Mouse (Mus musculus): ENCODE results near the gene Fsd1. TPM values are rescaled to one million over a fixed set of nuclear protein-coding genes. Genes with fewer than 3 reads are reported as not detected.
"Not testable (repeated sequence)": the region's sequence is repeated elsewhere in the genome, so short reads cannot be mapped to it uniquely, and the experiment has no call there.

The Fsd1 gene
- 106 and 113 TPM in 2 replicates for total RNA-seq (2014; rRNA removed)
- 162 and 169 TPM in 2 replicates for polyA plus RNA-seq (2015; fragmentation: Nextera tagmentation; extraction: Ambion mirVana)

DNA sequence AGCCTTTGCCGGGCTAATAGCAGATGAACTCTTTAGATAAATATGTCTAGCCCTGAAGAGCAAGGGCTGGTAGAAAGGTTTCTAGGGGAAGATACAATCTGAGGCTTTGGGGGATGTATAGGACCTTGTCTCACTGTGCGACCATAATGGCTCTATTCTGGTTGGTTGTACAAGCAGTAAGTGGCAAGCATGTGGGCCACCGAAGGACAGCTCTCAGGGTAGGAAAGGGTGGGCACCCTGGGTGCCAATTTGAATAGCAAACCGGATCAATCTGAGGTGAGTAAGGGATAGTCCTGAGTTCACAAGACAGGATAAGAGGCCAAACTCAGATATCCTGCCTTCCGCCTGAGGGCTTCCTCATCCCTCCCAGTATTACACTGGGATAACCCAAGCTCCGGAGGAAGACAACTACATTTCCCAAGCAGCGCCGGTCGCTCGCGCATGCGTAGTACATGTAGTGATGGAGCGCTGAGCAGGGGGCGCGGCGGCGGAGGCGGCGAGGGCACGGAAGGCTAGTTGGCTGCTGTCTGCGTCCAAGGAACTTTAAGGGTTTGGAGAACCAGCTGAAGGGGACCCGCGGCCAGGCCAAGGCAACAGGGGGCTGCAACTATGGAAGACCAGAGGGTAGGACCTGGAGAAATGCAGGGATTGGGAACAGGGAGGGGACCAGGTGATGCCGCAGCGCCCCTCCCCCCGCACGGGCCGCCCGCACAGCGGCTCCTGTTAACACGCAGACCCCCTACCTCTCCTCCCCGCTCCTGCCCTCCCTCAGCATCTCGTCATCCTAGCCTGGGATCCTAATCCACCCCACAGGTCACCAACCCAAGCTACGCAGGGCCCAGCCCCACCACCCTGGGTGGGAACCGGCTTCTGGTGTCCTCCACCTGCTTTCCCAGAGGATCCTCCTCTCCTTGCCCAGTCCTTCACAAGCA is at the start of gene Fsd1:
TSS of gene Fsd1 (plus strand) at position 480 of the 932 bp plus-strand sequence.
- peak within 1 kb of the TSS; percentile 77 for H3K4me3 ChIP-seq (ENCODE audit: low read depth, low read length)
- peak within 1 kb of the TSS; percentile 21; the same call in 1 of the 2 replicates for H3K27ac ChIP-seq (ENCODE audit: low read depth, low read length)
- ATAC-seq (peak; percentile 93), DNase-seq (peak; percentile 91)
- peak within 1 kb of the TSS; percentile 81 for H3K9ac ChIP-seq
- H3K27me3 ChIP-seq (ENCODE audit: insufficient read depth, low read length) = no peaks in the 10 kb centered on the region
- no peaks in the 10 kb centered on the region; the same call in 1 of the 2 replicates for H3K4me1 ChIP-seq (ENCODE audit: insufficient read depth)
- peak within 1 kb of the TSS; percentile 84 for H3K4me2 ChIP-seq (ENCODE audit: low read depth)
- TF ChIP-seq CTCF (IDR thresholded peaks at IDR 0.05; ENCODE audit: low read depth) = peak; percentile 11; the same call in 1 of the 2 replicates
- 9% methylated on average over 34 of the region's 35 CpGs for WGBS
- no peaks in the 10 kb centered on the region for H3K9me3 ChIP-seq (ENCODE audit: low read length)
- peaks cover 16% of the 10 kb centered on the region for H3K36me3 ChIP-seq (ENCODE audit: insufficient read depth)

DNA sequence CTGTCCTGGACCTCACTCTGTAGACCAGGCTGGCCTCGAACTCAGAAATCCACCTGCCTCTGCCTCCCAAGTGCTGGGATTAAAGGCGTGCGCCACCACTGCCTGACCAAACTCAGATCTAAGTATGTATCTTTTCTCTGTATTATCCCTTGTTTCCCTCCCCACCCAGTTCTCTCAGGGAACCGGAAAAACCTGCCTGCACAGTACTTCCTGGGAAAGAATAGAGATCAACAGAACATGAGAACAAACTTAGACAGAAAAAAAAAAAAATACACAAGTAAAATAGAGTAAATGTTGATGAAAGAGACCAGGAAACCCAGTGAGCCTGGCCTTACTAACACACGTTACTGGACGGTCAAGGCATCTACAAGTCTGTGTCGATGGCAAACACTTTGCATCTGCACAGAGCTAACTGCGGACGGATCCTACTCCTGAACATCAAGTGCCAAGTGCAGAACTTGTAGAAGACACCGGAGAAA is 41.9 kb upstream of the Fsd1 start:
- H3K27me3 ChIP-seq (ENCODE audit: insufficient read depth, low read length); H3K36me3 ChIP-seq (ENCODE audit: insufficient read depth); H3K4me1 ChIP-seq (ENCODE audit: insufficient read depth); H3K9me3 ChIP-seq (ENCODE audit: low read length); DNase-seq; ATAC-seq: not testable (repeated sequence)
- Histone ChIP-seq H3K9ac (peak overlapping the region; percentile 75), H3K4me3 (ENCODE audit: low read depth, low read length) (peak overlapping the region; percentile 43), H3K27ac (ENCODE audit: low read depth, low read length) (peak overlapping the region; percentile 82; the same call in 1 of the 2 replicates), H3K4me2 (ENCODE audit: low read depth) (peak overlapping the region; percentile 77)
- 32% methylated on average over 10 of the region's 10 CpGs for WGBS

DNA sequence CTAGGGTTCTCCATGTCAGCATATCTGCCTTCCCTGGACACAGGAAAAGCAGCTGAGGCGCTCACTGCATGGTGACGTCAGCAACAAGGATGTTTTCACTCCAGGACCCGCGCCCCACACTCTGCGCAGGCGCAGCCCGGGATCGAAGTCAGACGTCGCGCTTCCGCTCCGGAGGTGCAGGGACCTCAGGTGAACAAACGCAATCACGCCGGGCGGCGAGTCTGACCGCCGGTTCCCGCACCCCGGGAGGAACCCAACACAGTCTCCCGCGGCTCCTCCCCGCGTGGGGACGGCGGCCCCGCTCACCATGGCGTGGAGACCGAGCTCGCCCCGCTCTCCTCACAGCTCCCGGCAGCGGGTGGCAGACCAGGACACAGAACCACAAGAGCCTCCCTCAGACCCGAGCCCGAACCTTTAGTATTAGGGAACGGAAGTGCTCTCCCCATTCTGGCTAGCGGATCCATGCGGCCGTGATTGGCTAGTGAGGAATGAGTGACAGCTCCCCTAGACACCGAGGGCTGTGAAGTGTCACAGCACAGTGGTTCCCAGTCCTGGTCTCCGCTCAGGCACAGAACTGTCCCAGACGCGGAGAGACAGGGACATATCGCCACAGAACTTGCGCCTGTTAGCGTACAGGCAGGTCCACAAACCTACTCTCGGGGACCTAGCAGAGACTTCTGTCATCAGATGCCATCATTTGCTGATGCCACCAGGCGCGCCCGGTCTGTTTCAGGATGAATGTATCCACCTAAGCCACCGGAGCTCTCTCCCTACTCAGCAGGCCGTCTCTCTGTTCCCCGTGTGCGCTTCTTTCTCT is 41.2 kb upstream of the Fsd1 start:
- H3K36me3 ChIP-seq (ENCODE audit: insufficient read depth); H3K27me3 ChIP-seq (ENCODE audit: insufficient read depth, low read length); H3K9me3 ChIP-seq (ENCODE audit: low read length); H3K4me1 ChIP-seq (ENCODE audit: insufficient read depth): not testable (repeated sequence)
- peak overlapping the region; percentile 43 for H3K4me3 ChIP-seq (ENCODE audit: low read depth, low read length)
- peak; percentile 99 for ATAC-seq
- peak overlapping the region; percentile 75 for H3K9ac ChIP-seq
- WGBS = 2% methylated on average over 56 of the region's 56 CpGs
- peak overlapping the region; percentile 77 for H3K4me2 ChIP-seq (ENCODE audit: low read depth)
- DNase-seq = peak; percentile 86
- peak overlapping the region; percentile 82 for H3K27ac ChIP-seq (ENCODE audit: low read depth, low read length)

DNA sequence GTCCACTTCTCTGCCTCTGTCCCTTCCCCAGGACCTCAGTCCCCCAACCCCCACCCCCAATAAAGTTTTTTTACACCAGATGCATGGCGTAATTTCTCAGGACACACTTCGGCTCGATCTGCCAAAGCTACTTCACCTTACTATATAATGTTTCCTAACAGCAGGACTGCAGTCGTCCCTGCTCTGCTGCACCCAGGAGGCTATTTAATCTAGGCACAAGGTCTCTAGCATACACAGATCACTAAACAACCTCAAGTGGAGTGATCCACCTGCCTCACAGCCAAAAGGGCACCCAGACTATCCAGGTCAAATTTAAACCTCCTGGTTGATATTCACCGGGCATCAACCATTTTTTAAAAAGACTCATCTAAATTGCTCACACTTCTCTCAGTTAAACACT is 40.6 kb upstream of the Fsd1 start:
- peak overlapping the region; percentile 75 for H3K9ac ChIP-seq
- no peaks in the 10 kb centered on the region for H3K4me1 ChIP-seq (ENCODE audit: insufficient read depth)
- no peak for TF ChIP-seq CTCF (IDR thresholded peaks at IDR 0.05; ENCODE audit: low read depth)
- H3K27ac ChIP-seq (ENCODE audit: low read depth, low read length) = peak overlapping the region; percentile 82
- peak overlapping the region; percentile 77 for H3K4me2 ChIP-seq (ENCODE audit: low read depth)
- peak overlapping the region; percentile 43 for H3K4me3 ChIP-seq (ENCODE audit: low read depth, low read length)
- H3K9me3 ChIP-seq (ENCODE audit: low read length) = no peaks in the 10 kb centered on the region
- no peaks in the 10 kb centered on the region for H3K27me3 ChIP-seq (ENCODE audit: insufficient read depth, low read length)
- no peaks in the 10 kb centered on the region for H3K36me3 ChIP-seq (ENCODE audit: insufficient read depth)
- no peak for ATAC-seq
- no peak for DNase-seq
- 29% methylated on average over 5 of the region's 5 CpGs for WGBS

DNA sequence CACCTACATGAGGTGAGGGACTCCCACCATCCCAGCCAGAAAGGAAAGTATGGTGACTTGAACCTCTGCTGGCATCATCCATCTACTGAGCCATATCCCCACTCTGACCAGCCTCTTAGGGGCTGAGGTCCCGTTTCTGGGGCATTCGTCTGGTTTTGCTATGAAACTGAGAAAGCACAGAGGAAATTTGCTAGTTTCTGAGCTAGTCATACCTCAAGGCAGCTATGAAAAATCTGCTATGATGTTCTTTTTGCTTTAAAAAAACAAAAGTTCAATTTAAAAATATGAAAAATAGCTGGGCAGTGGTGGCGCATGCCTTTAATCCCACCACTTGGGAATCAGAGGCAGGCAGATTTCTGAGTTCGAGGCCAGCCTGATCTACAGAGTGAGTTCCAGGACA is 37.7 kb upstream of the Fsd1 start:
- Histone ChIP-seq H3K4me2 (ENCODE audit: low read depth) (no peak overlapping the region), H3K9me3 (ENCODE audit: low read length) (no peaks in the 10 kb centered on the region), H3K4me3 (ENCODE audit: low read depth, low read length) (no peak overlapping the region), H3K9ac (no peak overlapping the region), H3K36me3 (ENCODE audit: insufficient read depth) (no peaks in the 10 kb centered on the region), H3K4me1 (ENCODE audit: insufficient read depth) (no peaks in the 10 kb centered on the region), H3K27me3 (ENCODE audit: insufficient read depth, low read length) (no peaks in the 10 kb centered on the region), H3K27ac (ENCODE audit: low read depth, low read length) (no peak overlapping the region)
- no peak for DNase-seq
- 87% methylated on average over 4 of the region's 4 CpGs for WGBS
- no peak for TF ChIP-seq CTCF (IDR thresholded peaks at IDR 0.05; ENCODE audit: low read depth)
- no peak for ATAC-seq

DNA sequence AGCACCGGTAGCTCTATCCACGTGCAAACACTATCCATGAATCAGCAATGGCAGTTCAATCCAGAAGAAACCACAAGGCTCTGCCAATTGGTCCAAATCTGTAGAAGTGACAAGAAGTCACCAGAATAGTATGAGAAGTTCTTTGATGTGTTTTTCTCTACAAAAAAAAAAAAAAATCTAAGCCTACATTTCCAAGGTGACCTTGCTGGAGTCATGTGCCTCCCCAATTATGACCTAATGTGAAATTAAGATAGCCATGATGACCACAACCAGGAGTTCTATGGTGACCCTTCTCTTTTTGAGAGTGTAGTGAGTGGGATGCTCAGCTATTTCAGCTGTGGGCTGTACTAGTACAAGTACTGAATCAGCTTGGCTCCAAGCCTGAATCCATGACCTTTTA is 36.9 kb upstream of the Fsd1 start, which contains the start of gene Zfp119b:
TSS of gene Zfp119b (minus strand) at position 101 of the 400 bp plus-strand sequence.
- no peak within 1 kb of the TSS for H3K9ac ChIP-seq
- ATAC-seq = no peak
- H3K4me1 ChIP-seq (ENCODE audit: insufficient read depth) = no peaks in the 10 kb centered on the region
- no peak within 1 kb of the TSS for H3K27ac ChIP-seq (ENCODE audit: low read depth, low read length)
- 93% methylated on average over 2 of the region's 2 CpGs for WGBS
- no peak for DNase-seq
- H3K9me3 ChIP-seq (ENCODE audit: low read length) = no peaks in the 10 kb centered on the region
- no peaks in the 10 kb centered on the region for H3K36me3 ChIP-seq (ENCODE audit: insufficient read depth)
- H3K27me3 ChIP-seq (ENCODE audit: insufficient read depth, low read length) = no peaks in the 10 kb centered on the region
- H3K4me3 ChIP-seq (ENCODE audit: low read depth, low read length) = no peak within 1 kb of the TSS
- no peak within 1 kb of the TSS for H3K4me2 ChIP-seq (ENCODE audit: low read depth)
- no peak for TF ChIP-seq CTCF (IDR thresholded peaks at IDR 0.05; ENCODE audit: low read depth)
